Mouse (Mus musculus) neural tube, embryonic 11.5 days (tissue): ENCODE measurements at regions not wholly inside any gene's neighbourhood (a gene's known extent, or its start where the extent isn't known, plus 50 kb on each side); places are given as distances from the start of the nearest gene placed in this dataset.

Experiments used
- ATAC-seq: fragments of 200-750 bp; cut with Nextera tagmentation; 2 replicates; pipeline ENCODE4 v1.8.0; 2017; ENCODE audit warnings: moderate number of reproducible peaks, mild to moderate bottlenecking, moderate TSS enrichment, moderate library complexity; ENCODE audit not compliant: insufficient read depth, low FRiP score, low TSS enrichment
- DNase-seq: peaks from one replicate; pipeline ENCODE4 v3.0.0-alpha.2; 2015; ENCODE audit warnings: low spot score
- H3K27ac ChIP-seq: fragments of 300-500 bp; sonication (generic); 2 replicates; pipeline ENCODE4 v1.5.1; 2014; ENCODE audit warnings: low read depth, mild to moderate bottlenecking, low read length
- H3K27me3 ChIP-seq: fragments of 300-500 bp; sonication (generic); 2 replicates; pipeline ENCODE4 v1.6.1; 2014; ENCODE audit warnings: mild to moderate bottlenecking, low read length, mixed read lengths; ENCODE audit not compliant: control insufficient read depth, insufficient read depth
- H3K36me3 ChIP-seq: fragments of 300-500 bp; sonication (generic); 2 replicates; pipeline ENCODE4 v1.6.1; 2014; ENCODE audit warnings: mild to moderate bottlenecking, low read length, moderate library complexity, mixed read lengths; ENCODE audit not compliant: control insufficient read depth, insufficient read depth
- H3K4me1 ChIP-seq: fragments of 300-500 bp; sonication (generic); 2 replicates; pipeline ENCODE4 v1.6.1; 2014; ENCODE audit warnings: low read length, mixed read lengths; ENCODE audit not compliant: control insufficient read depth, insufficient read depth
- H3K4me2 ChIP-seq: fragments of 300-500 bp; sonication (generic); 2 replicates; pipeline ENCODE4 v1.6.1; 2014; ENCODE audit warnings: low read depth, mild to moderate bottlenecking, moderate library complexity
- H3K4me3 ChIP-seq: fragments of 300-500 bp; sonication (generic); 2 replicates; pipeline ENCODE4 v1.5.1; 2014; ENCODE audit warnings: low read depth, low read length
- H3K9ac ChIP-seq: fragments of 300-500 bp; sonication (generic); 2 replicates; pipeline ENCODE4 v1.6.1; 2014; ENCODE audit warnings: mild to moderate bottlenecking, low read length
- H3K9me3 ChIP-seq: fragments of 300-500 bp; sonication (generic); 2 replicates; pipeline ENCODE4 v1.6.1; 2016; ENCODE audit warnings: low read length; ENCODE audit not compliant: control insufficient read depth
- WGBS: fragments of 180-500 bp; shearing (Covaris S2); extraction: QIAGEN DNeasy Blood & Tissue Kit; methylation state at CpG from one replicate; pipeline ENCODE4 v1.1.7; 2014; 5-methylcytosine and 5-hydroxymethylcytosine counted together

DNA sequence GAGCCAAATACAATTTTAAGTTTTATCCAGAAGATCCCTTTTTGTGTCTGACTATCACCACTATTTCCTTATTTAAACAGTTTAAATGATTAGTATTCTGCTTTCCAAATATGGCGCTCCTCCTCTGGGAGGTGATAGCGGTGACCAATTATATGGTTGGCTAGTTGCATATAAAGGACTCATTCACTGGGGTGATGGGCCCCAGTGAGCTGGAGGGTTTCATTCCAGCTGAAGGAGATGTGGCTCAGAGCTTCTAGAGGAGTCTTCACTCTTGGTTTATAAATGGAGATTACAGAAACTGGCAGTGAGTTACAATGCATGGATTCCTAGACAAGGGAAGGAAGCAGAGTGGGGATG is 50.7 kb upstream of the Gm7361 start:
- Histone ChIP-seq H3K36me3 (no peaks in the 10 kb centered on the region), H3K4me1 (no peaks in the 10 kb centered on the region), H3K4me3 (no peak overlapping the region), H3K27me3 (no peaks in the 10 kb centered on the region), H3K27ac (no peak overlapping the region), H3K4me2 (no peak overlapping the region), H3K9ac (no peak overlapping the region), H3K9me3 (no peaks in the 10 kb centered on the region)
- no peak for ATAC-seq
- no peak for DNase-seq
- 34% methylated on average over 2 of the region's 2 CpGs for WGBS

DNA sequence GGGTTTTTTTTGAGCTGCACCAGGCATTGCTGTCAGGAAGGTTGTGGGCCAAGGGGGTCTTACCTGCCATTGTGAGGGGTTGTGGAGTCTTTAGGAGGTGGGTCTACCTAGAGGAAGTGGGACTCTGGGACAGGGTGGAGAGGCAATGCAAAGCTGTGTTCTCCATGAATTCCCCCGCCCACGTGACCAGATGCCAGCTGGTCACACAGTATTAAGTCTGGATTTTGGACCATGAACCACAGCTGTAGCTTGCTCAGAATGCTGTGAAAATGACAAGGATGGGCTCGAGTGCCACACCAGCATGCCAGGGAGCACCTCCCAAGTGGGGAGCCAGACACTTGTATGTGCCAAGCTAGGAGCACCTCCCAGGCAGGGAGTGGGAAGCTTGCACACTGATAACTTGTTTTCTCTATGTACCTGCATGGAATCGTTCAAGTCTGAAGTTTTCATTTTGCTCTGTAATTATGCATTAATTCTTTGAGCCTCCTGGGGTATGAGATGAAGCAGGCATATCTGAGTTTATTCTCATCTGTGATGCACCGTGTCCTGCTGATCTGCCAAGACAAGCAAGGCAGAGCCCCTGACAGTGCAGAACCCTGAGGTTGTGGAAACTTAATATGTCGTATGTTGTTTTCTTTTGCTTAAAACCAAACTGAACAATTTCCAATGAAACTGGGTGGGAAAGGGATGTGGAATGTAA is 51.3 kb upstream of the Gm7361 start:
- 76% methylated on average over 6 of the region's 6 CpGs for WGBS
- H3K4me1 ChIP-seq: no peaks in the 10 kb centered on the region
- H3K27me3 ChIP-seq: no peaks in the 10 kb centered on the region
- no peak overlapping the region for H3K27ac ChIP-seq
- H3K4me3 ChIP-seq: no peak overlapping the region
- ATAC-seq (0 out of 2 replicates have a peak, but pooled peaks have one; percentile 45), DNase-seq (no peak)
- no peaks in the 10 kb centered on the region for H3K36me3 ChIP-seq
- no peak overlapping the region for H3K9ac ChIP-seq
- H3K9me3 ChIP-seq: no peaks in the 10 kb centered on the region
- no peak overlapping the region for H3K4me2 ChIP-seq

- no peaks in the 10 kb centered on the region for H3K4me1 ChIP-seq
- 87% methylated on average over 6 of the region's 6 CpGs for WGBS
- no peak overlapping the region for H3K4me2 ChIP-seq
- H3K27ac ChIP-seq: no peak overlapping the region
- no peak overlapping the region for H3K4me3 ChIP-seq
- no peaks in the 10 kb centered on the region for H3K9me3 ChIP-seq
- no peaks in the 10 kb centered on the region for H3K36me3 ChIP-seq
- ATAC-seq (no peak), DNase-seq (no peak)
- no peaks in the 10 kb centered on the region for H3K27me3 ChIP-seq
- H3K9ac ChIP-seq: no peak overlapping the region
Measured at GRCm38 (mm10) chr5:26202471-26202870, 55.0 kb upstream of the Gm7361 start.

DNA sequence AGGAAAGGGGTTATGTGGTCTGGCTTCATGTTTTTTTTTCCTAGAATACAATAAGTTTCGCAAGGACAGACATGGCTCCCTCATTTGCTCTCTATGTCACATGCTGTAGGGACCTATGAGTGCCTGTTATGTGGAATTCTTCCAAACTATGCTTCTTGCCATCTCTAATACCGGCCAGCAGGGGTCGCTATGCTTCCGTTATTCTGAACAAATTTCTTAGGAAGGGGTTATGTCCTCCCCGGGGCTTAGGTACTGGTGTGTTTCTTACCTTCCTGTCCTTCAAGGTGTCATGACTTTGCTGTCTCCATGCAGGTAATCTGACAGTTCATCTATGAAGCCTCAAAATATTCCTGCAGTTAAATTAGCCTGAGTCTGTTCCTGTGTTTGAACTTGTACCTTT is 68.1 kb upstream of the Gm7361 start:
- no peak overlapping the region for H3K9ac ChIP-seq
- peak; percentile 22 for DNase-seq
- H3K4me1 ChIP-seq: no peaks in the 10 kb centered on the region
- no peak overlapping the region for H3K4me3 ChIP-seq
- no peak overlapping the region for H3K27ac ChIP-seq
- H3K27me3 ChIP-seq: no peaks in the 10 kb centered on the region
- H3K9me3 ChIP-seq: no peaks in the 10 kb centered on the region
- H3K4me2 ChIP-seq: no peak overlapping the region
- WGBS: 17% methylated on average over 5 of the region's 5 CpGs
- no peak for ATAC-seq
- no peaks in the 10 kb centered on the region for H3K36me3 ChIP-seq

- ATAC-seq (no peak), DNase-seq (no peak)
- Histone ChIP-seq H3K27me3 (no peaks in the 10 kb centered on the region), H3K9me3 (no peaks in the 10 kb centered on the region), H3K27ac (no peak overlapping the region), H3K4me3 (no peak overlapping the region), H3K4me2 (no peak overlapping the region), H3K4me1 (no peaks in the 10 kb centered on the region), H3K36me3 (no peaks in the 10 kb centered on the region), H3K9ac (no peak overlapping the region)
- 75% methylated on average over 8 of the region's 8 CpGs for WGBS
Measured at GRCm38 (mm10) chr5:26187212-26187611, 66.0 kb upstream of the Gm10220 start.

- DNase-seq (no peak), ATAC-seq (no peak)
- H3K9ac ChIP-seq: no peak overlapping the region
- no peaks in the 10 kb centered on the region for H3K9me3 ChIP-seq
- no peak overlapping the region for H3K27ac ChIP-seq
- H3K4me2 ChIP-seq: no peak overlapping the region
- no peaks in the 10 kb centered on the region for H3K36me3 ChIP-seq
- no peaks in the 10 kb centered on the region for H3K4me1 ChIP-seq
- no peaks in the 10 kb centered on the region for H3K27me3 ChIP-seq
- WGBS: 17% methylated on average over 5 of the region's 5 CpGs
- no peak overlapping the region for H3K4me3 ChIP-seq
Measured at GRCm38 (mm10) chr5:26185417-26185816, 64.2 kb upstream of the Gm10220 start.

DNA sequence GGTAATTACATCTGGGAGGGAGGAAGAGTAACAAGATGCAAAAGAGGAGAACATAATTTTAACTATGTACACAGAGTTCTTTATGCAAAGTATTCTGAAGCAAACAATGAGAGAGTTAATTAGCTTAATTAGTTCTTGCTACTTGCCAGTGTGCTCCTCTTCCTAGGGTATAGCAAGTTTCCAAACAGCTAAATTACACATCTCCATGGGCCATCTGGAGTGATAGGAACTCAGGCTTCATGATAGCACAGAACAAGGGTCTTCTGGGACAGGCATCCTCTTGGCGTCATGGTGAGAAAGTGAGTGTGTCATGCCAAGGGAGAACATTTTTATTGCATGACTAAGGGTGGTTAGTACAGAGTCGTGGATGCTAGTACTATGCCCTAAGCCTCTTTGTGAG is 54.8 kb upstream of the Gm10220 start:
- 82% methylated on average over 2 of the region's 2 CpGs for WGBS
- Histone ChIP-seq H3K36me3 (no peaks in the 10 kb centered on the region), H3K27ac (no peak overlapping the region), H3K9ac (no peak overlapping the region), H3K4me3 (no peak overlapping the region), H3K9me3 (no peaks in the 10 kb centered on the region), H3K4me1 (no peaks in the 10 kb centered on the region), H3K27me3 (no peaks in the 10 kb centered on the region), H3K4me2 (no peak overlapping the region)
- no peak for ATAC-seq
- no peak for DNase-seq

DNA sequence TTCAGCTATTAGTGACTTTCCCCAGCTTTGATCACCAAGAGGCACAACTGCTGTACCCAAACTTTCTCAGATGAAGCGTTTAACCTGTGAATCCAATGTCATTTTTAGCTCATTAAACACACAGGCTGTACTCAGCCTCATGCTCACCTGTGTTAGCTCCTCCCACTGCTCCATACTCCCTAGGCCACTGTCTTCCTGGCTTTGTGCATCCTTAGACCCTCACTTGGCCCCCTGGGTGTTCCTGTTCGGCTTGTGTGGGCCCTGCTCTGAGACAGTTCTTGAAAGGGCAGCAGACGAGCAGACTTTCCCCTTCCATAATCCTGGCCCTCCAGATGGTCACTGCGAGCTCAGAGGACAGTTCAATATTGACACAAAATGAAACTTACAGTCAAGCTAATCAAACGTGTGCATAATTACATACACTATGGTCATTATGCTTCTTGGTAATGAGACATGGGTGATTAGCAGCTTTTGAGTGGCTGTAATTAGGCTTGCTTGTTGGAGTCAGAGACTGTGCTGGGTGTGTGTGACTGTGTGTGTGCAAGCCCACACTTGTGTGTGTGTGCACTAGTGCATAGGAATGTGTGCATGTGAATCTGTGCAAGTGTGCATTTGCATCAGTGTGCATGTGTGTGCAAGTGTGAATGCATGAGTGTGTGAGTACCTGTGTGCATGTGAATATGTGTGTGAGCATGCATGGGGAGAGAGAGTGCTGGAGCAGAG is 50.6 kb upstream of the Gm10220 start:
- no peak overlapping the region for H3K4me3 ChIP-seq
- 83% methylated on average over 5 of the region's 5 CpGs for WGBS
- ATAC-seq: no peak
- DNase-seq: no peak
- H3K27me3 ChIP-seq: no peaks in the 10 kb centered on the region
- H3K4me2 ChIP-seq: no peak overlapping the region
- H3K27ac ChIP-seq: no peak overlapping the region
- H3K9ac ChIP-seq: no peak overlapping the region
- H3K4me1 ChIP-seq: no peaks in the 10 kb centered on the region
- no peaks in the 10 kb centered on the region for H3K36me3 ChIP-seq
- no peaks in the 10 kb centered on the region for H3K9me3 ChIP-seq
